Mouse (Mus musculus): ENCODE data around the gene Ucn. TPM values are rescaled to one million over a fixed set of nuclear protein-coding genes. Genes with fewer than 3 reads are reported as not detected.

Ucn gene
- polyA plus RNA-seq (2014; fragmentation: Nextera tagmentation; extraction: Ambion mirVana), result not detected in 2 replicates

DNA sequence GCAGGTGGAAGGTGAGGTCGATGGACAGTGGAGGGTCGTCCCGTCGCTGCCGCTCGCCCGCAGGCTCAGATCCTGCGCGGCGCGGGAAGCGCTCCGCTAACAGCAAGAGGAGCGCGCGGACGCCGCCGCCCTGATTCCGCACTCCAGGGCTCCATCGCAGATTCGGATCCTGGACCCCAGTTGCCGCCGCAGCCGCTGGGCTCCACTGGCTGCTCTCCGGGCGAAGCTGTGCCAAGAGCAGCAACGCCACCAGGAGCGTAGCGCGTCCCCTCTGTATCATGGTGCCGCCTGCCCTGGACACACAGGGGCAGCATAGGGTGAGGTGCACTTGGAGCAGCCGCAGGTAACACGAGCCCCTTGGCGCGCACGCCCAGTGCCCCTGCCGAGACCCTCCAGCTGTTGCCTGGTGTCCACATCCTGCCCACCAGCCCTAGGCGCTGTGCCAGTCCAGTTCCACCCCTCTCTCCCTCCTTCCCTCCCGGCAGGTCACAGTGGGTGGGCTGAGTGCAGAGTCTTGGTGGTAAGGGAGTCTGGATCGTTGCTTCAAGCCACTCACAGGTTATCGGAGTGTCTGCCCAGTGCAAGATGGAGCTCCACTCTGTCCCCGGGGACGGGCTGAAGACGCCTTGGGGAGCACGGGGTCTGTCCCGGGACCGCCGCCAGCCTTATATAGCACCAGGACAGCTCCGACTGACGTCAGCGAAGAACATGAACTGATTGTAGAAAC is at the start of gene Ucn:
Gene Ucn, minus strand, starts transcription at position 589 of the 727 bp plus-strand sequence.
- Histone ChIP-seq H3K9ac (replicated peaks; ENCODE audit: low read length) (no peak within 1 kb of the TSS; the same call in 1 of the 2 replicates), H3K36me3 (ENCODE audit: control insufficient read depth, insufficient read depth, low read length) (peaks cover 2% of the 10 kb centered on the region), H3K27me3 (ENCODE audit: control insufficient read depth, insufficient read depth, low read length) (peaks cover 45% of the 10 kb centered on the region)

DNA sequence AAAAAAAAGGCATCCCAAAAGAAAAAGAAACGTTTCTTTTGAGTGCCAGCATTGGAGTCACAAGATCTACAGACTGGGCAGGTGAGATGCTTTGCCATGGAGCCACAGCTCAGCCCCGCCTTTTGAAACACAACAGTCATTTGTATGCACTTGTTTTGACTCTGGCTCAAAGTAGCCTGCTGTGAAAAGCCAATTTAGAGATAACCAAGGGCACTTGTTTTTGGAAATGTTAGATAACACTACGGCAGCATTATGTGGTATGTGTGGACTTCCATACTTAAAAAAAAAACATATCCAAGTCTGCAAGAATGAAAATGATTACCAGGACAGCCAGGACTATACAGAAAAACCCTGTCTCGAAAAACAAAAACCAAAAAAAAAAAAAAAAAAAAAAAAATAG is 45.0 kb upstream of the Ucn start:
- Histone ChIP-seq H3K27ac (replicated peaks; ENCODE audit: low read depth, low read length) (no peak overlapping the region), H3K4me2 (ENCODE audit: low read length) (no peak overlapping the region), H3K36me3 (ENCODE audit: control insufficient read depth, insufficient read depth, low read length) (peaks cover 20% of the 10 kb centered on the region), H3K9me3 (ENCODE audit: control insufficient read depth, low read length) (no peaks in the 10 kb centered on the region), H3K27me3 (ENCODE audit: control insufficient read depth, insufficient read depth, low read length) (no peaks in the 10 kb centered on the region), H3K9ac (replicated peaks; ENCODE audit: low read length) (no peak overlapping the region), H3K4me3 (replicated peaks; ENCODE audit: low read depth, low read length) (no peak overlapping the region), H3K4me1 (ENCODE audit: control insufficient read depth, insufficient read depth, low read length) (peaks cover 5% of the 10 kb centered on the region; the same call in 1 of the 2 replicates)
- WGBS, result 57% methylated on average over 4 of the region's 4 CpGs
- ATAC-seq (ENCODE audit: low FRiP score, low TSS enrichment), result no peak
- DNase-seq, result no peak

More for the DNA sequence above, at the start of gene Ucn:
- no peak within 1 kb of the TSS for H3K27ac ChIP-seq (replicated peaks; ENCODE audit: low read depth, low read length)
- no peak for ATAC-seq (ENCODE audit: low FRiP score, low TSS enrichment)
- H3K4me1 ChIP-seq (ENCODE audit: control insufficient read depth, insufficient read depth, low read length), result 0 out of 2 replicates have a peak, but pooled peaks cover 2% of the 10 kb centered on the region
- peak within 1 kb of the TSS; percentile 26 for H3K4me3 ChIP-seq (replicated peaks; ENCODE audit: low read depth, low read length)
- H3K4me2 ChIP-seq (ENCODE audit: low read length), result peak within 1 kb of the TSS; percentile 50
- H3K9me3 ChIP-seq (ENCODE audit: control insufficient read depth, low read length), result no peaks in the 10 kb centered on the region
- peak; percentile 36 for DNase-seq
- WGBS, result 1% methylated on average over 52 of the region's 52 CpGs

DNA sequence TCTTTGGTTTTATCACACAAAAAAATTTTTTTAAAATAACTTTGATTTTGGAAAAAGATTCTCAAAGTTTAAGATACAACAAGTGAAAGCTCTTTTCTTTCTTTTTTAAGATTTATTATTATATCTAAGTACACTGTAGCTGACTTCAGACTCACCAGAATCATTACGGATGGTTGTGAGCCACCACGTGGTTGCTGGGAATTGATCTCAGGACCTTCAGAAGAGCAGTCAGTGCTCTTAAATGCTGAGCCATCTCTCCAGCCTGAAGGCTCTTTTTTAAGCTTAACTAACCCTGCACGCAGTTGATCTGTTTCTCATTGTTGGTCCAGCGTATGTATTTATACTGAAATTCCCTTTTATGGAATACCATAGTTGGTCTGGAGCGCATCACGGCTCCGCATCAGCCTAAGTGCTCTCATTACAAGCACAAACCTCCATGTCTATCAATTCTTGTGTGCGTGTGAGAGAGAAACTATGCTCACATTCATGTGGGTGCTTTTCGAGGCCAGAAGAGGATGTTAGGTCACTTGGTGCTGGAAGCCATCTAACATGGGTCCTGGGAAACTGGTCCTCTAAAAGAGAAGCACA is 42.6 kb upstream of the Ucn start:
- no peaks in the 10 kb centered on the region for H3K9me3 ChIP-seq (ENCODE audit: control insufficient read depth, low read length)
- H3K4me1 ChIP-seq (ENCODE audit: control insufficient read depth, insufficient read depth, low read length), result peaks cover 5% of the 10 kb centered on the region; the same call in 1 of the 2 replicates
- ATAC-seq (ENCODE audit: low FRiP score, low TSS enrichment) (no peak), DNase-seq (no peak)
- no peak overlapping the region for H3K27ac ChIP-seq (replicated peaks; ENCODE audit: low read depth, low read length)
- no peak overlapping the region for H3K4me2 ChIP-seq (ENCODE audit: low read length)
- H3K4me3 ChIP-seq (replicated peaks; ENCODE audit: low read depth, low read length), result no peak overlapping the region
- no peaks in the 10 kb centered on the region for H3K27me3 ChIP-seq (ENCODE audit: control insufficient read depth, insufficient read depth, low read length)
- H3K36me3 ChIP-seq (ENCODE audit: control insufficient read depth, insufficient read depth, low read length), result no peaks in the 10 kb centered on the region
- H3K9ac ChIP-seq (replicated peaks; ENCODE audit: low read length), result no peak overlapping the region
- WGBS, result 91% methylated on average over 9 of the region's 9 CpGs

DNA sequence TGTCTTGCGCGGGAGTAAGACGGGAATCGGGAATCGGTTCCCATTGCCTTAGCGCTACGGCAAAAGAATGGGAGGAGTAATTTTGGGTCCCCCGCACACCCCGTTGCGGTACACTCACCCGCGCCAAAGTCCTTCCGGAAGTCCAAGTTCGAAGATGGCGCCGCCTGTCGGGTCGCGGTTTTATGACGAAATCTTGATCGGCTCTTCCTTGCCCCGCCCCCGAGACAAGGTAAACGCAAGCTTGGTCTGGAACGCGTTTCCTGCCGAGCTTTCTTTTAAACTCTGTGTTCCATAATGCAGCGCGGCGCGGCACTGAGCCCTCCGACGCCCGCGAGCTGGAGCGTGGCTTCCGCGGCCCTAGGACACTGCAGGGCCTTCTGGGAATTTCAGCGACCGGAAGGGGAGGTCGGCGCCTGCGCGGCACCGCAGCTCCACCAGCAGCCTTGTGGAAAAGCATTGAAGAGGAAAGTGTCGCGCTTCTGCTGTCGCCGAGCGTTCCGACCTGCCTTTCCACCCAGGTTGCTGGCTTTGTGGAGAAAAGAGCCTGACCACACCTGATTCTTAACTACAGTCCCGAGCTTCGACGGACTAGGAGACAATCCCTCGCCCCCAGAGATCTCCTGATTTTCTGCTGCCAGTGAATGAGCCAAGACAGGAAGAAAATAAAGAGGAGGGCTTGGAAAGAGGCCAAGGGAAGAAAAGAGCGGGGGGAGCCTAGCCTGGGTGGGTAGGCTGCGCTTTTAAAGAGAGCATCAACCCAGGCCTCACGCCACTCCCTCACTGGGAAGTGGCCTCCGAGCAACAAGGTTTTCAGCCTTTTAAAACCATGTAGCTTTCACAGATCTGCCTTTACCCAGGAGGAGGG is 41.4 kb upstream of the Ucn start, which contains the start of the genes Gm29609 and Gtf3c2:
Gene Gm29609, minus strand, starts transcription at position 146 of the 865 bp plus-strand sequence.
Gene Gtf3c2, minus strand, starts transcription at position 379 of the 865 bp plus-strand sequence.
- Histone ChIP-seq H3K36me3 (ENCODE audit: control insufficient read depth, insufficient read depth, low read length) (no peaks in the 10 kb centered on the region), H3K27ac (replicated peaks; ENCODE audit: low read depth, low read length) (peak within 1 kb of the TSS; percentile 93), H3K9ac (replicated peaks; ENCODE audit: low read length) (peak within 1 kb of the TSS; percentile 72), H3K4me1 (ENCODE audit: control insufficient read depth, insufficient read depth, low read length) (peaks cover 5% of the 10 kb centered on the region; the same call in 1 of the 2 replicates), H3K4me3 (replicated peaks; ENCODE audit: low read depth, low read length) (peak within 1 kb of the TSS; percentile 89), H3K27me3 (ENCODE audit: control insufficient read depth, insufficient read depth, low read length) (no peaks in the 10 kb centered on the region), H3K4me2 (ENCODE audit: low read length) (peak within 1 kb of the TSS; percentile 96), H3K9me3 (ENCODE audit: control insufficient read depth, low read length) (no peaks in the 10 kb centered on the region)
- under 1% methylated on average over 59 of the region's 59 CpGs for WGBS
- DNase-seq, result peak; percentile 98
- ATAC-seq (ENCODE audit: low FRiP score, low TSS enrichment), result peak; percentile 97

DNA sequence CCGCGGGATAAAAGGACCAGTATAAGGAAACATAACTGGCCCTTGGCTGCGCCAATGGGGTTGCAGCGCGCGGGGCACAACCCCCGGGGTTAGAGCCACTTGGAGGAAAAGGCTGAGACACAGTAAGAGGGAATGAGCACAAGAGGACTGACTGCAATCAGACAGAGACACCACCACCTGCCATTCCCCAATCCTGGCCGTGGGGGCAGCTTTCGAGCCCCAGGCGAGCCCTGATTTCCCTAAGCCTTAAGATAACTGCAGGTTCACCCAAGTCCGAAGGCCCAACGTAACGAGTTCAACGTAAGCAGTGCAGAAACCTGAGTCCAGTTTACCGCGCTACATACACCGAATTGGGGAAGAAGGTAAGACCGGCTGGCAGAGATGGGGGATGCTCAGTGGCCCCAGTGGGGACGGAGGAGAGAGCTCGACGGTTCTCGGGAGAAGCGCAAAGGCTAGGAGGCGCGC is 40.7 kb upstream of the Ucn start:
- Histone ChIP-seq H3K9me3 (ENCODE audit: control insufficient read depth, low read length) (no peaks in the 10 kb centered on the region), H3K36me3 (ENCODE audit: control insufficient read depth, insufficient read depth, low read length) (peaks cover 2% of the 10 kb centered on the region; the same call in 1 of the 2 replicates), H3K27ac (replicated peaks; ENCODE audit: low read depth, low read length) (peak overlapping the region; percentile 93), H3K4me2 (ENCODE audit: low read length) (peak overlapping the region; percentile 96), H3K4me1 (ENCODE audit: control insufficient read depth, insufficient read depth, low read length) (peaks cover 5% of the 10 kb centered on the region; the same call in 1 of the 2 replicates), H3K27me3 (ENCODE audit: control insufficient read depth, insufficient read depth, low read length) (no peaks in the 10 kb centered on the region), H3K4me3 (replicated peaks; ENCODE audit: low read depth, low read length) (peak overlapping the region; percentile 89), H3K9ac (replicated peaks; ENCODE audit: low read length) (peak overlapping the region; percentile 72)
- DNase-seq (no peak), ATAC-seq (ENCODE audit: low FRiP score, low TSS enrichment) (peak; percentile 70)
- WGBS, result under 1% methylated on average over 25 of the region's 25 CpGs

DNA sequence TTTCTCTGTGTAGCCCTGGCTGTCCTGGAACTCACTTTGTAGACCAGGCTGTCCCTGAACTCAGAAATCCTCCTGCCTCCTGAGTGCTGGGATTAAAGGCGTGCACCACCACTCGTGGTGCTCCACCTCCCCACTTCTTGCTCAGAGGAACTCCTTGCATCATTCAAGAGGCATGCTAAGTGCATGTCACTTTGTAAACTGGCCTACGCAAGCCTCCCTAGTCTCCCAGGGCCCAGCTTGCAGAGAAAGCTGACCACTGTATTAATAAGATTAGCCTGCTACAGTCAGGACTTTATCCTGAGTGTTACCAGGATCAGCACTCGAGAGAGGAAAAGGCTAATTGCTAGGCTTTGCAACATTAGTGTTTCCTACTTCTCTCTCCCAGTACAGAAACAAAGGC is 30.0 kb upstream of the Ucn start:
- H3K9me3 ChIP-seq (ENCODE audit: control insufficient read depth, low read length), result no peaks in the 10 kb centered on the region
- no peak overlapping the region for H3K4me3 ChIP-seq (replicated peaks; ENCODE audit: low read depth, low read length)
- no peak overlapping the region for H3K27ac ChIP-seq (replicated peaks; ENCODE audit: low read depth, low read length)
- WGBS, result 98% methylated on average over 4 of the region's 4 CpGs
- no peaks in the 10 kb centered on the region for H3K4me1 ChIP-seq (ENCODE audit: control insufficient read depth, insufficient read depth, low read length)
- H3K9ac ChIP-seq (replicated peaks; ENCODE audit: low read length), result no peak overlapping the region
- H3K36me3 ChIP-seq (ENCODE audit: control insufficient read depth, insufficient read depth, low read length), result peaks cover 95% of the 10 kb centered on the region
- ATAC-seq (ENCODE audit: low FRiP score, low TSS enrichment), result no peak
- no peak overlapping the region for H3K4me2 ChIP-seq (ENCODE audit: low read length)
- DNase-seq, result no peak
- no peaks in the 10 kb centered on the region for H3K27me3 ChIP-seq (ENCODE audit: control insufficient read depth, insufficient read depth, low read length)

DNA sequence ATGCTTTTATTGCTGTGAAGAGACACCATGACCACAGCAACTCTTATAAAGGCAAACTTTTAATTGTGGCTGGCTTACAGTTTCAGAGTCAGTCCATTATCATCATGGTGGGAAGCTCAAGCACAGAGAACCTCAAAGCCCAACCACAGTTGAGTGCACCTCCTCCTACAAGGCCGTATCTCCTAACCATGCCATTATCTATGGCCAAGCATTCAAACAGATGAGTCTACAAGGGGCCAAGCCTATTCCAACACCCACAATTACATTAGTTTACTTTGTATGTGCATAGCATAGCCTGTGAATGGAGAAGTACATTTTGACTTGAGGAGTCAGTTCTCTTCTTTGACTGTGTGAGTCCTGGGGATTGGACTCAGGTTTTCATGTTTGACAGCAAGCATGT is 26.2 kb upstream of the Ucn start:
- no peak overlapping the region for H3K27ac ChIP-seq (replicated peaks; ENCODE audit: low read depth, low read length)
- no peaks in the 10 kb centered on the region for H3K27me3 ChIP-seq (ENCODE audit: control insufficient read depth, insufficient read depth, low read length)
- no peaks in the 10 kb centered on the region for H3K4me1 ChIP-seq (ENCODE audit: control insufficient read depth, insufficient read depth, low read length)
- H3K9ac ChIP-seq (replicated peaks; ENCODE audit: low read length), result no peak overlapping the region
- ATAC-seq (ENCODE audit: low FRiP score, low TSS enrichment) (no peak), DNase-seq (no peak)
- WGBS, result 95% methylated on average over 1 of the region's 1 CpGs
- H3K36me3 ChIP-seq (ENCODE audit: control insufficient read depth, insufficient read depth, low read length), result peaks cover 90% of the 10 kb centered on the region
- H3K4me3 ChIP-seq (replicated peaks; ENCODE audit: low read depth, low read length), result no peak overlapping the region
- H3K9me3 ChIP-seq (ENCODE audit: control insufficient read depth, low read length), result no peaks in the 10 kb centered on the region
- H3K4me2 ChIP-seq (ENCODE audit: low read length), result no peak overlapping the region

DNA sequence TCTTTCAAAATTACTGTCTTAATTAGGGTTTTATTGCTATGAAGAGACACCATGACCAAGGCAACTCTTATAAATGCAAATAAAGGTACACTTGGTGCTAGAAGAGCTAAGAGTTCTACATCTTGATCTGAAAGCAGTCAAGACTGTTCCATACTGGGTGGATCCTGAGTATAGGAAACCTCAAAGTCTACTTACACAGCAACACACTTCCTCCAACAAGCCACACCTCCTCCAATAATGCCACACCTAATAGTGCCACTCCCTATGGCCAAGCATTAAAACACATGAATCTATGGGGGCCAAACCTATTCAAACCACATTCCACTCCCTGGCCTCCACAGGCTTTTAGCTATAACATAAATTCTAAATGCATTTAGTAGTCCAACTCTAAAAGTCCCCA is 23.8 kb upstream of the Ucn start:
- DNase-seq (no peak), ATAC-seq (ENCODE audit: low FRiP score, low TSS enrichment) (no peak)
- H3K4me1 ChIP-seq (ENCODE audit: control insufficient read depth, insufficient read depth, low read length), result no peaks in the 10 kb centered on the region
- H3K4me2 ChIP-seq (ENCODE audit: low read length), result no peak overlapping the region
- peaks cover 92% of the 10 kb centered on the region for H3K36me3 ChIP-seq (ENCODE audit: control insufficient read depth, insufficient read depth, low read length)
- H3K27ac ChIP-seq (replicated peaks; ENCODE audit: low read depth, low read length), result no peak overlapping the region
- H3K9me3 ChIP-seq (ENCODE audit: control insufficient read depth, low read length), result no peaks in the 10 kb centered on the region
- no peaks in the 10 kb centered on the region for H3K27me3 ChIP-seq (ENCODE audit: control insufficient read depth, insufficient read depth, low read length)
- H3K4me3 ChIP-seq (replicated peaks; ENCODE audit: low read depth, low read length), result no peak overlapping the region
- no peak overlapping the region for H3K9ac ChIP-seq (replicated peaks; ENCODE audit: low read length)

All from midbrain, embryonic 14.5 days (tissue).